Mouse (Mus musculus) liver, adult 2 months (tissue): ENCODE results near the gene Rsph6a.

Experiments
- CTCF ChIP-seq: fragments of 200-500 bp; IDR thresholded peaks from 2 replicates; pipeline ENCODE4 v1.5.1; 2011; ENCODE audit warnings: low read depth, low read length, control low read depth
- POLR2A ChIP-seq: fragments of 200-500 bp; IDR thresholded peaks from 2 replicates; pipeline ENCODE4 v1.6.1; 2011; ENCODE audit warnings: low read length, control low read depth; ENCODE audit not compliant: insufficient read depth; ENCODE audit errors: extremely low read depth

GRCm38 (mm10) chr7:19091913-19092312, 37.4 kb downstream of the Rsph6a start:
- TF ChIP-seq CTCF (no peak), POLR2A (no peak)
